Mouse (Mus musculus) MEL (cell line): ENCODE data around the gene Cttnbp2. TPM values are rescaled to one million over a fixed set of nuclear protein-coding genes. Genes with fewer than 3 reads are reported as not detected.
A peak's percentile ranks its signal among the peaks of the same experiment; 100 is the strongest.

ENCODE experiments used
- DNase-seq: peaks from one replicate; pipeline ENCODE4 v3.0.0; 2011; ENCODE audit warnings: low read depth, low spot score
- H3K27ac ChIP-seq: 2 replicates; pipeline ENCODE4 v1.5.1; 2012; ENCODE audit warnings: low read depth, mild to moderate bottlenecking, control low read depth, low read length, moderate library complexity; ENCODE audit not compliant: control insufficient read depth
- H3K27me3 ChIP-seq, 2 experiments: fragments of 150-350 bp in 1 of 2; sonication (generic) in 1 of 2; 2 replicates each; pipeline ENCODE4 v1.6.1; 2012; ENCODE audit warnings: low read length in 2 of 2, mild to moderate bottlenecking in 2 of 2, improper control_type of control experiment in 1 of 2, moderate library complexity in 1 of 2; ENCODE audit not compliant: insufficient read depth in 2 of 2, control insufficient read depth in 1 of 2
- H3K36me3 ChIP-seq, 2 experiments: 2 replicates each; pipeline ENCODE4 v1.6.1; 2012 to 2014; ENCODE audit warnings: low read length in 2 of 2, improper control_type of control experiment in 1 of 2, inconsistent platforms in 1 of 2, mild to moderate bottlenecking in 1 of 2; ENCODE audit not compliant: insufficient read depth in 2 of 2, control insufficient read depth in 1 of 2
- H3K4me1 ChIP-seq, 2 experiments: fragments of 150-350 bp in 1 of 2; sonication (generic) in 1 of 2; 2 replicates each; pipeline ENCODE4 v1.6.1; 2012; ENCODE audit warnings: low read length in 2 of 2, improper control_type of control experiment in 1 of 2, mild to moderate bottlenecking in 1 of 2; ENCODE audit not compliant: insufficient read depth in 2 of 2, control insufficient read depth in 1 of 2
- H3K4me3 ChIP-seq, 2 experiments: fragments of 150-350 bp in 1 of 2; sonication (generic) in 1 of 2; 2 replicates each; pipeline ENCODE4 v1.5.1; 2012; ENCODE audit warnings: low read depth in 2 of 2, low read length in 2 of 2, mild to moderate bottlenecking in 2 of 2, moderate library complexity in 2 of 2, control low read depth in 1 of 2, improper control_type of control experiment in 1 of 2; ENCODE audit not compliant: control insufficient read depth in 1 of 2, insufficient read depth in 1 of 2
- H3K79me2 ChIP-seq: 2 replicates; pipeline ENCODE4 v1.6.1; 2012; ENCODE audit warnings: mild to moderate bottlenecking, low read length, moderate library complexity; ENCODE audit not compliant: control insufficient read depth, poor library complexity, insufficient read depth
- H3K9ac ChIP-seq: 2 replicates; pipeline ENCODE4 v1.6.1; 2012; ENCODE audit warnings: low read depth, mild to moderate bottlenecking, control low read depth, low read length, moderate library complexity; ENCODE audit not compliant: control insufficient read depth, poor library complexity, severe bottlenecking
- H3K9me3 ChIP-seq: fragments of 150-350 bp; sonication (generic); replicated peaks from 2 replicates; pipeline ENCODE4 v1.6.1; 2012; ENCODE audit warnings: mild to moderate bottlenecking, low read length, improper control_type of control experiment, moderate library complexity; ENCODE audit not compliant: insufficient read depth
- BHLHE40 ChIP-seq: IDR thresholded peaks from 2 replicates; pipeline ENCODE4 v1.6.1; 2012; ENCODE audit warnings: low read depth, mild to moderate bottlenecking, inconsistent platforms, low read length, improper control_type of control experiment, borderline replicate concordance
- CHD1 ChIP-seq: IDR thresholded peaks from 2 replicates; pipeline ENCODE4 v1.6.1; 2012; ENCODE audit warnings: low read depth, mild to moderate bottlenecking, inconsistent platforms, low read length, improper control_type of control experiment
- CHD2 ChIP-seq: IDR thresholded peaks from 2 replicates; pipeline ENCODE4 v1.6.1; 2011; ENCODE audit warnings: low read length, improper control_type of control experiment
- CTCF ChIP-seq, 3 experiments: IDR thresholded peaks in 2 of 3; conservative IDR thresholded peaks in 1 of 3; 2 replicates each; pipeline ENCODE4 v1.5.1; 2011 to 2012; ENCODE audit warnings: low read length in 3 of 3, low read depth in 2 of 3, mild to moderate bottlenecking in 2 of 3, improper control_type of control experiment in 1 of 3, inconsistent platforms in 1 of 3, mixed read lengths in 1 of 3, moderate library complexity in 1 of 3; ENCODE audit not compliant: control insufficient read depth in 1 of 3, insufficient read depth in 1 of 3, poor library complexity in 1 of 3, severe bottlenecking in 1 of 3
- E2F4 ChIP-seq: IDR thresholded peaks from 2 replicates; pipeline ENCODE4 v1.6.1; 2011; ENCODE audit warnings: low read depth, low read length, improper control_type of control experiment, borderline replicate concordance
- ELF1 ChIP-seq: IDR thresholded peaks from 2 replicates; pipeline ENCODE4 v1.6.1; 2014; ENCODE audit warnings: low read depth, mild to moderate bottlenecking, inconsistent platforms, low read length, improper control_type of control experiment, moderate library complexity
- EP300 ChIP-seq, 2 experiments: IDR thresholded peaks; 2 replicates each; pipeline ENCODE4 v1.6.1; 2011; ENCODE audit warnings: improper control_type of control experiment in 2 of 2, low read length in 2 of 2, low read depth in 1 of 2, mild to moderate bottlenecking in 1 of 2
- ETS1 ChIP-seq: IDR thresholded peaks from 2 replicates; pipeline ENCODE4 v1.6.1; 2012; ENCODE audit warnings: low read depth, mild to moderate bottlenecking, inconsistent platforms, low read length, improper control_type of control experiment, moderate library complexity
- GABPA ChIP-seq: IDR thresholded peaks from 2 replicates; pipeline ENCODE4 v1.6.1; 2012; ENCODE audit warnings: low read depth, mild to moderate bottlenecking, inconsistent platforms, low read length, improper control_type of control experiment, moderate library complexity
- GATA1 ChIP-seq: IDR thresholded peaks from 2 replicates; pipeline ENCODE4 v1.6.1; 2011; ENCODE audit warnings: low read depth, low read length, improper control_type of control experiment
- HCFC1 ChIP-seq: IDR thresholded peaks from 2 replicates; pipeline ENCODE4 v1.6.1; 2012; ENCODE audit warnings: low read depth, mild to moderate bottlenecking, inconsistent platforms, low read length, improper control_type of control experiment, moderate library complexity
- JUND ChIP-seq: IDR thresholded peaks from 2 replicates; pipeline ENCODE4 v1.6.1; 2011; ENCODE audit warnings: low read depth, mild to moderate bottlenecking, improper control_type of control experiment, low read length
- KAT2A ChIP-seq: conservative IDR thresholded peaks from 2 replicates; pipeline ENCODE4 v1.6.1; 2012; ENCODE audit warnings: low read depth, low read length, improper control_type of control experiment, inconsistent platforms
- MAFK ChIP-seq: IDR thresholded peaks from 2 replicates; pipeline ENCODE4 v1.6.1; 2011; ENCODE audit warnings: low read depth, mild to moderate bottlenecking, low read length, improper control_type of control experiment, borderline replicate concordance
- MAX ChIP-seq: IDR thresholded peaks from 2 replicates; pipeline ENCODE4 v1.6.1; 2011; ENCODE audit warnings: low read length, improper control_type of control experiment
- MEF2A ChIP-seq: IDR thresholded peaks from 2 replicates; pipeline ENCODE4 v1.6.1; 2014; ENCODE audit warnings: low read depth, mild to moderate bottlenecking, inconsistent platforms, low read length, improper control_type of control experiment; ENCODE audit not compliant: poor library complexity, insufficient replicate concordance, severe bottlenecking; ENCODE audit errors: extremely low read depth
- MXI1 ChIP-seq: IDR thresholded peaks from 2 replicates; pipeline ENCODE4 v1.6.1; 2011; ENCODE audit warnings: mild to moderate bottlenecking, low read depth, low read length, improper control_type of control experiment
- MYB ChIP-seq: IDR thresholded peaks from 2 replicates; pipeline ENCODE4 v1.6.1; 2011; ENCODE audit warnings: mild to moderate bottlenecking, low read depth, low read length, improper control_type of control experiment
- MYC ChIP-seq: IDR thresholded peaks from 2 replicates; pipeline ENCODE4 v1.6.1; 2011; ENCODE audit warnings: low read depth, mild to moderate bottlenecking, low read length, improper control_type of control experiment, moderate library complexity
- NELFE ChIP-seq: IDR thresholded peaks from 2 replicates; pipeline ENCODE4 v1.6.1; 2011; ENCODE audit warnings: low read depth, low read length, improper control_type of control experiment
- NRF1 ChIP-seq: IDR thresholded peaks from 2 replicates; pipeline ENCODE4 v1.6.1; 2014; ENCODE audit warnings: low read depth, mild to moderate bottlenecking, inconsistent platforms, low read length, improper control_type of control experiment, moderate library complexity; ENCODE audit not compliant: poor library complexity, insufficient read depth, severe bottlenecking
- POLR2A ChIP-seq, 2 experiments: IDR thresholded peaks; 2 replicates each; pipeline ENCODE4 v1.6.1; 2011 to 2012; ENCODE audit warnings: low read length in 2 of 2, mild to moderate bottlenecking in 2 of 2, control low read depth in 1 of 2, improper control_type of control experiment in 1 of 2, low read depth in 1 of 2, moderate library complexity in 1 of 2; ENCODE audit not compliant: control insufficient read depth in 1 of 2, insufficient read depth in 1 of 2, poor library complexity in 1 of 2
- POLR2AphosphoS2 ChIP-seq: IDR thresholded peaks from 2 replicates; pipeline ENCODE4 v1.6.1; 2011; ENCODE audit warnings: low read length, improper control_type of control experiment
- POLR2AphosphoS5 ChIP-seq: IDR thresholded peaks from 2 replicates; pipeline ENCODE4 v1.6.1; 2012; ENCODE audit warnings: low read depth, borderline replicate concordance, mild to moderate bottlenecking, inconsistent platforms, low read length, moderate library complexity, mixed read lengths
- RAD21 ChIP-seq: IDR thresholded peaks from 2 replicates; pipeline ENCODE4 v1.6.1; 2011; ENCODE audit warnings: mild to moderate bottlenecking, low read depth, low read length, improper control_type of control experiment
- RCOR1 ChIP-seq: IDR thresholded peaks from 2 replicates; pipeline ENCODE4 v1.6.1; 2012; ENCODE audit warnings: low read depth, mild to moderate bottlenecking, inconsistent platforms, low read length, improper control_type of control experiment
- SIN3A ChIP-seq: IDR thresholded peaks from 2 replicates; pipeline ENCODE4 v1.6.1; 2012; ENCODE audit warnings: low read length, improper control_type of control experiment, inconsistent platforms
- SMC3 ChIP-seq: IDR thresholded peaks from 2 replicates; pipeline ENCODE4 v1.6.1; 2011; ENCODE audit warnings: low read depth, low read length, improper control_type of control experiment
- TAL1 ChIP-seq: IDR thresholded peaks from 2 replicates; pipeline ENCODE4 v1.6.1; 2012; ENCODE audit warnings: mild to moderate bottlenecking, inconsistent platforms, low read length, moderate library complexity, mixed read lengths
- TBP ChIP-seq: IDR thresholded peaks from 2 replicates; pipeline ENCODE4 v1.8.0; 2011; ENCODE audit warnings: low read depth, low read length, improper control_type of control experiment
- TCF12 ChIP-seq: IDR thresholded peaks from 2 replicates; pipeline ENCODE4 v1.6.1; 2014; ENCODE audit warnings: low read depth, mild to moderate bottlenecking, inconsistent platforms, low read length, improper control_type of control experiment, moderate library complexity
- UBTF ChIP-seq: IDR thresholded peaks from 2 replicates; pipeline ENCODE4 v1.6.1; 2012; ENCODE audit warnings: low read depth, mild to moderate bottlenecking, inconsistent platforms, low read length, improper control_type of control experiment, moderate library complexity, borderline replicate concordance; ENCODE audit not compliant: insufficient read depth
- USF2 ChIP-seq, 2 experiments: IDR thresholded peaks; 2 replicates each; pipeline ENCODE4 v1.6.1; 2011 to 2012; ENCODE audit warnings: improper control_type of control experiment in 2 of 2, low read length in 2 of 2, borderline replicate concordance in 1 of 2, inconsistent platforms in 1 of 2, low read depth in 1 of 2, mild to moderate bottlenecking in 1 of 2; ENCODE audit not compliant: insufficient read depth in 1 of 2
- ZC3H11A ChIP-seq: IDR thresholded peaks from 2 replicates; pipeline ENCODE4 v1.6.1; 2012; ENCODE audit warnings: low read depth, mild to moderate bottlenecking, inconsistent platforms, low read length, improper control_type of control experiment
- ZKSCAN1 ChIP-seq: IDR thresholded peaks from 2 replicates; pipeline ENCODE4 v1.6.1; 2012; ENCODE audit warnings: low read depth, mild to moderate bottlenecking, inconsistent platforms, low read length, improper control_type of control experiment, moderate library complexity
- ZMIZ1 ChIP-seq: IDR thresholded peaks from 2 replicates; pipeline ENCODE4 v1.6.1; 2012; ENCODE audit warnings: low read depth, mild to moderate bottlenecking, inconsistent platforms, low read length, improper control_type of control experiment, moderate library complexity
- ZNF384 ChIP-seq: IDR thresholded peaks from 2 replicates; pipeline ENCODE4 v1.6.1; 2012; ENCODE audit warnings: low read depth, mild to moderate bottlenecking, inconsistent platforms, low read length, improper control_type of control experiment
- polyA plus RNA-seq, 2 experiments: library from polyadenylated mRNA; stranded (reverse) in 1 of 2; unstranded in 1 of 2; fragments of >175 nt in 1 of 2; fragments of >200 nt in 1 of 2; gene quantifications; 2 replicates each; pipeline versions ENCODE4 v1.2.1 to v1.2.4; 2012; ENCODE audit warnings: low replicate concordance in 2 of 2, low read depth in 1 of 2; ENCODE audit not compliant: insufficient read length in 2 of 2, insufficient read depth in 1 of 2, missing spikeins in 1 of 2
- total RNA-seq: library from RNA; depleted of rRNA; stranded (reverse); fragments of 300-350 nt; gene quantifications from 2 replicates; pipeline ENCODE4 v1.2.3, GENCODE M21; 2012

The Cttnbp2 gene
- total and polyA plus RNA-seq, 3 experiments, result 0.77 to 1.2 TPM; not detected in 1

DNA sequence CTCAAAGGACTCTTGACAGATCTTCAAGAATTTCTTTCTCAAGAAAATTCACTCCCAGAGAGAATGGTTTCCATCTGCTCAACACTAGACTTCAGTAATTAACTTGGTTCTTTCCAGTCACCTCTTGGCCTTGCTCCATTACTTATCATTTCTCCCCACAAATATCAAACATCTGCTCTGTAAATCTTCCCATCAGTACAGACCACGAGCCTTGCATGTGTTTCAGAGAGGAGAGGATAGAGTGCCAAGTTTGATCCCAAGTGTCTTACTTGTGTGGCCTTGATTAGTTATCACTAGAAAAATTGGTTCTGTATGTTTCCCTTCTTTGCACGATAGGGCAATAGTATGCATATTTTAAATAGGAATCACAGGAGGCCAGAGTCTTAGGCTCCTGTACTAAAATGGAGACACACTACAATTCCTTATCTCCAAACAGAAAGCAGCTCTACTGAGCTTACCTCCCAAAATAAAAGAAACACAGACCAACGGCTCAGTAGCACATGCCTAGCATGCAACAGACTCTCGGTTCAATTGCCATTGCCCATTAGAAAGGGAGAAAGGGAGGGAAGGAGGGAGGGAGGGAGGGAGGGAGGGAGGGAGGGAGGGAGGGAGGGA, 73.6 kb downstream of the Cttnbp2 start:
- peak; percentile 56 for DNase-seq
- peaks cover 4 to 16% of the 10 kb centered on the region in 2 experiments for H3K4me1 ChIP-seq
- peaks cover 0 to 23% of the 10 kb centered on the region in 2 experiments; a peak in 2 of 4 replicates for H3K36me3 ChIP-seq
- H3K9ac ChIP-seq, result no peak overlapping the region
- no peaks in the 10 kb centered on the region for H3K27me3 ChIP-seq
- peak overlapping the region; percentile 24 for H3K27ac ChIP-seq
- H3K79me2 ChIP-seq, result no peaks in the 10 kb centered on the region
- H3K9me3 ChIP-seq, result no peaks in the 10 kb centered on the region
- H3K4me3 ChIP-seq, result no peak overlapping the region
- TF ChIP-seq RCOR1 (peak; percentile 84; the same call in 1 of the 2 replicates), MYC (0 out of 2 replicates have a peak, but pooled peaks have one; percentile 50), MEF2A (no peak), RAD21 (no peak), ZKSCAN1 (no peak), TAL1 (0 out of 2 replicates have a peak, but pooled peaks have one; percentile 19), MAX (peak; percentile 69), MYB (no peak), GABPA (no peak), UBTF (no peak), POLR2AphosphoS2 (no peak), TCF12 (peak; percentile 91), CHD2 (no peak), ZMIZ1 (no peak), POLR2AphosphoS5 (no peak), USF2 (IDR thresholded peaks at IDR 0.05; ENCODE audit: borderline replicate concordance in 1 of 2, insufficient read depth in 1 of 2, low read depth in 1 of 2, low read length in 2 of 2) (no peak), NELFE (no peak), KAT2A (no peak), ETS1 (peak; percentile 80), MAFK (no peak), CTCF (IDR thresholded peaks at IDR 0.05 in 2 of 3, conservative IDR thresholded peaks at IDR 0.05 in 1 of 3; ENCODE audit: control insufficient read depth in 1 of 3, insufficient read depth in 1 of 3, low read depth in 2 of 3, low read length in 3 of 3, poor library complexity in 1 of 3, severe bottlenecking in 1 of 3) (no peak), E2F4 (no peak), HCFC1 (no peak), CHD1 (no peak), BHLHE40 (peak; percentile 63; the same call in 1 of the 2 replicates), SMC3 (no peak), MXI1 (peak; percentile 62; the same call in 1 of the 2 replicates), TBP (no peak), EP300 (IDR thresholded peaks at IDR 0.05; ENCODE audit: low read depth in 1 of 2, low read length in 2 of 2) (peak; percentile 86 to 91), ELF1 (no peak), ZNF384 (no peak), JUND (no peak), ZC3H11A (no peak), POLR2A (IDR thresholded peaks at IDR 0.05; ENCODE audit: control insufficient read depth in 1 of 2, insufficient read depth in 1 of 2, low read depth in 1 of 2, low read length in 2 of 2, poor library complexity in 1 of 2) (no peak), SIN3A (peak; percentile 55; the same call in 1 of the 2 replicates), GATA1 (peak; percentile 78), NRF1 (no peak)
